Mouse (Mus musculus): ENCODE data around the gene Tlk2.
"Not testable (repeated sequence)": the region's sequence is repeated elsewhere in the genome, so short reads cannot be mapped to it uniquely, and the experiment has no call there.

Gene Tlk2

GRCm38 (mm10) chr11:105178516-105178915 is at the start of gene Tlk2:
TSS of gene Tlk2 (plus strand) at chr11:105178807.
- no peak for DNase-seq (ENCODE audit: low spot score)

GRCm38 (mm10) chr11:105135692-105136091 is 42.9 kb upstream of the Tlk2 start:
- DNase-seq (ENCODE audit: low spot score), result no peak

GRCm38 (mm10) chr11:105137255-105137654 is 41.4 kb upstream of the Tlk2 start:
- DNase-seq (ENCODE audit: low spot score), result not testable (repeated sequence)

GRCm38 (mm10) chr11:105140512-105140911 is 38.1 kb upstream of the Tlk2 start:
- not testable (repeated sequence) for DNase-seq (ENCODE audit: low spot score)

GRCm38 (mm10) chr11:105141115-105141514 is 37.5 kb upstream of the Tlk2 start:
- DNase-seq (ENCODE audit: low spot score), result no peak

- DNase-seq (ENCODE audit: low spot score), result no peak
These were observed 35.0 kb upstream of the Tlk2 start for GRCm38 (mm10) chr11:105143564-105143963.

- no peak for DNase-seq (ENCODE audit: low spot score)
These were observed 34.5 kb upstream of the Tlk2 start for GRCm38 (mm10) chr11:105144084-105144483.

GRCm38 (mm10) chr11:105144508-105145210 is 33.9 kb upstream of the Tlk2 start:
- no peak for DNase-seq (ENCODE audit: low spot score)

GRCm38 (mm10) chr11:105145211-105145610 is 33.4 kb upstream of the Tlk2 start:
- no peak for DNase-seq (ENCODE audit: low spot score)

- DNase-seq (ENCODE audit: low spot score), result no peak
These were observed 32.0 kb upstream of the Tlk2 start, which contains the start of gene Gm10842 for GRCm38 (mm10) chr11:105146593-105146992. TSS of gene Gm10842 (plus strand) at chr11:105146893.

- no peak for DNase-seq (ENCODE audit: low spot score)
These were observed 29.3 kb upstream of the Tlk2 start for GRCm38 (mm10) chr11:105149353-105149752.

- DNase-seq (ENCODE audit: low spot score), result no peak
These were observed 28.8 kb upstream of the Tlk2 start for GRCm38 (mm10) chr11:105149766-105150165.

GRCm38 (mm10) chr11:105150691-105151090 is 27.9 kb upstream of the Tlk2 start:
- DNase-seq (ENCODE audit: low spot score), result no peak

GRCm38 (mm10) chr11:105151226-105152016 is 27.2 kb upstream of the Tlk2 start:
- DNase-seq (ENCODE audit: low spot score), result no peak

GRCm38 (mm10) chr11:105152017-105152300 is 26.6 kb upstream of the Tlk2 start:
- DNase-seq (ENCODE audit: low spot score), result no peak

GRCm38 (mm10) chr11:105152357-105152899 is 26.2 kb upstream of the Tlk2 start:
- no peak for DNase-seq (ENCODE audit: low spot score)

- DNase-seq (ENCODE audit: low spot score), result peak; percentile 79
These were observed 25.4 kb upstream of the Tlk2 start for GRCm38 (mm10) chr11:105153068-105153833.

GRCm38 (mm10) chr11:105155915-105156314 is 22.7 kb upstream of the Tlk2 start:
- DNase-seq (ENCODE audit: low spot score), result no peak

- DNase-seq (ENCODE audit: low spot score), result no peak
These were observed 21.8 kb upstream of the Tlk2 start for GRCm38 (mm10) chr11:105156748-105157267.

- DNase-seq (ENCODE audit: low spot score), result no peak
These were observed 20.6 kb upstream of the Tlk2 start for GRCm38 (mm10) chr11:105158047-105158446.

GRCm38 (mm10) chr11:105159673-105160360 is 18.8 kb upstream of the Tlk2 start:
- DNase-seq (ENCODE audit: low spot score), result no peak

GRCm38 (mm10) chr11:105161411-105161810 is 17.2 kb upstream of the Tlk2 start:
- no peak for DNase-seq (ENCODE audit: low spot score)
